Mouse (Mus musculus): Measurements from ENCODE around the gene Tppp3.

DNA sequence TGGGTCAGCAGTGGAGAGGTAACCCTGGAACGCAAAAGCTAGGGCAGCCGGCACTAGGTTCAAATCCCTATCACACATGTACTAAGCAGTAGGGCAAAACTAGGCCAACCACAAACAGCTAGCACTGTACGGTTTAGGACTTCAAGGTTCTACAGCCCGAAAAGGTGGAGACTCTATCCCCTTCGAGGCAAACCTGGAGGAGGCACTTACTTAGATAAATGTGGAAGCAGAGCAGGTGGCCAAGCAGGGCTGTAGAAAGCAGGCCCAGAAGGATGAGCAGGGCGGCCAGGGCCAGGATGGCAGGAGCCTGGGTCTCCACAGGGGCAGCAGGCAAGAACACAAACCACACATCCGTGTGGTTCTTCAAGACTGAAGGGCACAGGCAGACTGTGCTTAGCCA lies 4.8 kb upstream of the Tppp3 start:
- TF ChIP-seq CTCF (conservative IDR thresholded peaks at IDR 0.05; ENCODE audit: insufficient read depth, insufficient read length, low read depth, low read length) (no peak), POLR2A (IDR thresholded peaks at IDR 0.05; ENCODE audit: low read depth, low read length) (no peak)

All from kidney, adult 2 months (tissue).